Mouse (Mus musculus): ENCODE measurements around the gene Col25a1. TPM values are rescaled to one million over a fixed set of nuclear protein-coding genes. Genes with fewer than 3 reads are reported as not detected.

Col25a1 gene
- total RNA-seq (2021): under 1 TPM; 0.16 to 0.33 TPM

GRCm38 (mm10) chr3:130131201-130131600 lies at the start of gene Col25a1:
Gene Col25a1 (plus strand): TSS chr3:130131501.
- intact Hi-C loops (cut with DNase I): no loop called here
- DNase-seq: no peak

- DNase-seq: no peak
- intact Hi-C loops (cut with DNase I): no loop called here
These were observed 48.0 kb upstream of the Col25a1 start for GRCm38 (mm10) chr3:130083312-130083711.

DNA sequence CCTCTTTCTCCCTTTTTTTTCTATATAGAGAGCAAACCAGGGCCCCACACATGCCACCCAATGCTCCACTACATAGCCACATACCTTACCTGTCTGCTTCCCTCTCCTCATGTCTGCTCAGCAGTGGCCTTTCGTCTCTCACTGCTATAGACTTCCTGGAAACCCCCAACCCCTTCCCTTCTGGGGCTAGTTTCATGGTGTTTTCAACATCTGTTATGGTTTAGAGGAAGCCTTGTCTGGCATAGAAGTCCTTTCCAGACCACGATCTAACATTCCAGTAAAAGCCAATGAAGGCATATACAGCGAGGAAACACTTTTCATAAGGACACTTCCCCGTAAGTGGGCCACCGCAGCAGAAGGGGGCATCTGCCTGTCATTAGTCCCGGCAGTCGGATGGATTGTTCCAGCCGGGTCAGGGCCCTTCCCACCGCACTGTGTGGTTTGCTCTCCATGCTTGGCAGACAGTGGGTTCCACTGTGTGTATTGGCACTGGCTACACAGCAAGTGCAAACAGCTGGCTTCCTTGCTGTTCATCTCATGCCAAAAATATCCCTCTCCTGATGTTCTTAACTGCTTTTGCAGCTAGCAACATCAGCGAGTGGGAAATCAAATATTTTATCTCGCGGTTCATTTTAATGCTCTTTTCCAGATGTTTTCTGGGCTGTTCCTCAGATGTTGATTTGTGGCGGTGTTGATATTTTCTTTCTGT lies 44.8 kb upstream of the Col25a1 start:
- intact Hi-C loops (cut with DNase I): no loop called here
- DNase-seq: peak; percentile 22 to 24

DNA sequence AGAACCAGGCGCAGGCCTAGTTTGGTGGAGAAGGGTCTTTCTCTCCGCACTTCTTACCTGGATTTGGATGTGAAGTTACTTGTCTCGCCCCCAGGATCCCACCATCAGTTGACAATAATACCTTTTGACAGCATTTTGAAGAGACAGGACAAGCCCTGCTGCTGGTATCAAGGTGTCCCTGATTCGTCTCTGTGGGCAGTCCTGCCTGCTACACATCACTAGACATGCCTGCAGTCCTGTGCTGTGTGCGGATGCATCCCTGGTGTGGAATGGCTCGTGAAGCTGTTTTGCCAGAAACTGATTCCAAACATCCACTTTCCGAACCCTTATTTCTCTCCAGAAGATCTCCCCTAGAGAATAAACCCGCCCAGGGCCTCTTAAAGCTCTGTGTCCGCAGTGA lies 43.8 kb upstream of the Col25a1 start:
- DNase-seq: no peak
- intact Hi-C loops (cut with DNase I): no loop called here

DNA sequence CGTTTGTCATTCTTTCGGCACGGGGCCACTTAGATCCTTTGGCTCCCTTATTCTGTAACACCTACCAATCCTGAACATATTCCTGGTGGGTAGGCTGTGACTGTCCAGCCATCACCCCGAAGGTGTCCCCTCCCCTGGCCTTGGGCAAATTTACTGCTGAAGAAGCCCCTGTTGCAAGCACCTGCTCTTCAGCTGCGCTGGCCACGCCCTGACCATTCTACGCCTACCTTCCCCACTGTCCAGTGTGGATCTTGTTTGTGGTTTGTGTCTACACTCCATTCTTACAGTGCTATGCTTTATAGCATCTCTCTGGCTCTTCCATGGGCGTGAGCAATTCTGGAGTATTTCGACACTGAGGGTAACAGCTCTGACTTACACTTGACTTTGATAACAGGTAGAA lies 42.6 kb upstream of the Col25a1 start:
- no peak for DNase-seq
- intact Hi-C loops (cut with DNase I): no loop called here

- intact Hi-C loops (cut with DNase I): no loop called here
These were observed 40.8 kb upstream of the Col25a1 start for GRCm38 (mm10) chr3:130090460-130090859.

DNA sequence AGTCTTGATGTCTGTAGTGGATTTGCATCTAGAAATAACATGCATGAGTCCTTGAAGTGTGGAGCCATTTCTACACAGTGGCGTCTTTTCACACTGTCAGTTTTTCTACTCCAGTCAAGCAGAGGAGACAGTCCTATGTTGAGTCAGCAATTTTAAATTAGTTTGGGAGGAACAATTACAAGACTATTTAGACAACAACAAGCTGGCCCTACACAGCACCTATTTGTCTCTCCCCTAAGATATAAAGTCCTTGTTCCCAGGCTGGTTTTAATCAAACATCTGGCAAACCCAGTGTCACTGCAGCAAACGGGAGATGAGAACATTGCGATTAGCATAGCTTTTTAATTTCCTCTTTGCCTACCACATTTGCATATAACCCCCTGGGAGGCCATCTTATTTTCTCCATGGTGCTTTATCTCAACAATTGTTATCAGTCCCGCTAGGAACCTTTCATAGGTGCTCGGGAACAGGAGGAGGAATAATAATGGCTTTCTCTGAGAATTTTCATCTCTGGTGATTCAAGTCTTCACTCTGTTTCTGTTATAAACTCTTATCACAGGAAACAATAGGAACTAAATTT lies 37.1 kb upstream of the Col25a1 start:
- intact Hi-C loops (cut with DNase I): loop anchor here (2.0 kb wide), 2 partner anchors 481 to 597 kb away; no protein-coding TSS in a partner anchor
- DNase-seq: no peak

More at GRCm38 (mm10) chr3:130090460-130090859, 40.8 kb upstream of the Col25a1 start:
- no peak for DNase-seq

DNA sequence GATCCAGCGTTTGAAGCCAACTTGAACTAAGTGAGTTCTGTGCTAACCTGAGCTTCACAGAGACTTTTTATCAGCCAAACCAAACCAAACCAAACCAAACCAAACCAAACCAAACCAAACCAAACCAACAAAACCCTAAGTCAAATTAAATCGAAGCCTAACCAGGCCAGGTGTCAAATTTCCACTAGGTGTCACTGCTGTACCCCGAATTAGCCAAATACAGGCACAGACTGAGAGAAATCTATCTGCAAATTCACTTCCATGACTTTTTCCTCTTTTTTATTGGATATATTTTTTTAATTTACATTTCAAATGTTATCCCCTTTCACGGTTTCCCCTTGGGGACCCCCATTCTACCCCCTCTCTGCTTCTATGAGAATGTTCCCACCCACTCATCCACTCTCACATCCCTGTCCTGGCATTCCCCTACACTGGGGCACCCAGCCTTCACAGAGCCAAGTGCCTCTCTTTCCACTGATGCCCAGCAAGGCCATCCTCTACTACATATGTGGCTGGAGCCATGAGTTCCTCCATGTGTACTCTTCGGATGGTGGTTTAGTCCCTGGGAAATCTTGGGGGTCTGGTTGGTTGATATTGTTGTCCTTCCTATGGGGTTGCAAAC lies 36.0 kb upstream of the Col25a1 start:
- peak; percentile 37 to 41 for DNase-seq

DNA sequence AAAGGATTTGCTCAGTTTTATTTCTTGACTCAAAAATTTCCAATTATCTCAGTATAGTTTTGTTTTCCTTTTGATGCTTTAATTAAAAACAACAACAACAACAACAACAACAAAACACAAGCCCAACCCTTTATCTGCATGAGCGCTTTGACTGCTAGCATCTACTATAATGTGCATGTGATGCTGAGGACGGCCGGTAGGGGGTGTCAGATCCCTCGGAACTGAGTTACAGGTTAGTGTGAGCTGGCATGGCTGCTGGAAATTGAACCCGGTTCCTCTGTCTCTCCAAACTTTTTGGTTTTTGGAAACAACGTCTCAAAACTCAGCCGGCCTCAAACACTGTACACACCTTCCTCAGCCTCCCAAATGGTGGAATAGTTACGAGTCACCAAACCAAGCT lies 27.8 kb upstream of the Col25a1 start:
- intact Hi-C loops (cut with DNase I): no loop called here

More for the DNA sequence above, 36.0 kb upstream of the Col25a1 start:
- intact Hi-C loops (cut with DNase I): loop anchor here (2.0 to 5.0 kb wide), 3 partner anchors 82 to 596 kb away; no protein-coding TSS in a partner anchor

DNA sequence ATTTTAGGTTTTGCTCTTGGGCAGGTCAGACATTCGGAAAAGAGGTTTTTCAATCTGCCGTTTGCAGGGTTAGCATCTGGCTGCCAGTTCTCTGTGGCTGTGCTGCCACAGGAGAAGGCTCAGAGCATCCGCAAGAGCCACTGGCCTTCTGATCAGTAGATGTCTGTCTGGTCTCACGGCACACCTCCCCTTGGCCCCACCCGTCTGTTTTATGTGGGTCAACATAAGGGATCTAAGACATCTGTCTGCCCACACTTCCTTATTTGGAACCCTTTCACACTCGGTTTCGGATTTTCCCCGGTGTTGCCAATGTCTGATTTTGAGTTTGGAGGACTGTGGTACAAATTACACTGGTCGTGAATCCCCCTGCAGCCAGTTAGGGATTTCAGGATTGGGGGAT lies 26.8 kb upstream of the Col25a1 start:
- DNase-seq: no peak
- intact Hi-C loops (cut with DNase I): no loop called here

More for the DNA sequence above, 27.8 kb upstream of the Col25a1 start:
- DNase-seq: peak in 1 of 2 experiments; percentile 28

DNA sequence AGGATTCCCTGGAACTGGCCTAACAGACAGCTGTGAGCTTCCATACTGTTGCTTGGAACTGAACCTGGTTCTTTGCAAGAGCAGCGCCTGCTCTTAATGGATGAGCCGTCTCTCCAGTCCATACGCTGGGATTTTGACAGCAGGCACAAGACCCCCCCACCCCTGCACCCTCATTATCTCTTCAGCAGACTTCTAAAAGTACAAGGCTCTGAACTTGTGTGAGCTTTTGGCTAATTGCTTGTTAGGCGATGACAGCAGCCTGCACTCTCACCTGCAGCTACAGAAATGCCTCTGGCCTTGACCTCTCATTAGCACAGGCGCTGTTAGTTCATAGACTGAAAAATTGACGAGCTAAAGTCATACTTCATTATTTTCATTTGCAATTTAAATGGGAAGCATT lies 14.4 kb upstream of the Col25a1 start:
- no peak for DNase-seq
- intact Hi-C loops (cut with DNase I): no loop called here

DNA sequence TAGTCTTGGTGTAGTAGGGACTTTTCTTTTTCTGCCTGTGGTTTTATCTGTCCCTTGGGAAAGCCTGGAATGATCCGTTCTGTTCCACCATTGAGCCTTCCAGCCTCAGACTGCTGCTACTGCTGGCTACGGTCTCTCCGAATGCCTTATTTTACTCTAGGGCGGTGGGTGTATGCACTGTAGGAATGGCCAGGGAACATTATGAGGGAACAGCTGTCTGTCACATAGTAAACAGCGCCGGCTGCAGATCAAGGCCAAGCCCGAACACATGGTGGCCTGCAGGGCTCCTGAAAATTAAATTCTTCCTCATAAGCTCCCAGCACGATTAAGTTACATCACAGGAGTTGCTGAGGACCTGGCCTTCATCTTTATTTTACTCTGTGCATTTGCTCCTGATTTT lies 3.5 kb upstream of the Col25a1 start:
- intact Hi-C loops (cut with DNase I): no loop called here

DNA sequence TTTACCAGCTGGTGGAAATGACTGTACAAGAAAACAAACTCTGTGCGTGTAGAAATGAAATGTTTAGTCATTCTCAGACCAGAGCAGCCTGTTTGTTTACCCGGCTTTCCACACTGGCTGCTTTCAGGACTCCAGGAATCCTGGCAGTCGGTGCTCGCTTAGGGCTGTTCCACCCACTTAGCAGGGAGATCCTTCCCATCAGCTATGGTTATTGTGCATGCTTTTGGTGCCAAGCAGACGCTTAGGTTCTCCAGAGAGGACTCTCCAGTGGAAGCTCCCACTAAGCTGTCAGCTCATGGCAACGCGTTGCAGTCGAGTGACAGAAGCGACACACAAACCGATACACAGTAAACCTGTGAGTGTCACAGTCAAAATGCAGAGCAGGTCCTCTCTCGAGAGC lies 2.7 kb upstream of the Col25a1 start:
- no peak for DNase-seq
- intact Hi-C loops (cut with DNase I): no loop called here

More for the DNA sequence above, 3.5 kb upstream of the Col25a1 start:
- no peak for DNase-seq

- no peak for DNase-seq
- intact Hi-C loops (cut with DNase I): no loop called here
These were observed 1.6 kb upstream of the Col25a1 start for GRCm38 (mm10) chr3:130129635-130130206.

GRCm38 (mm10) chr3:130137204-130137603 lies 5.9 kb downstream of the Col25a1 start:
- no peak for DNase-seq
- intact Hi-C loops (cut with DNase I): no loop called here

- intact Hi-C loops (cut with DNase I): no loop called here
- DNase-seq: no peak
These were observed 6.3 kb downstream of the Col25a1 start for GRCm38 (mm10) chr3:130137640-130138039.

GRCm38 (mm10) chr3:130145874-130146273 lies 14.6 kb downstream of the Col25a1 start:
- intact Hi-C loops (cut with DNase I): no loop called here
- no peak for DNase-seq

GRCm38 (mm10) chr3:130147827-130148226 lies 16.5 kb downstream of the Col25a1 start:
- DNase-seq: no peak
- intact Hi-C loops (cut with DNase I): no loop called here

GRCm38 (mm10) chr3:130149180-130149579 lies 17.9 kb downstream of the Col25a1 start:
- intact Hi-C loops (cut with DNase I): no loop called here

DNA sequence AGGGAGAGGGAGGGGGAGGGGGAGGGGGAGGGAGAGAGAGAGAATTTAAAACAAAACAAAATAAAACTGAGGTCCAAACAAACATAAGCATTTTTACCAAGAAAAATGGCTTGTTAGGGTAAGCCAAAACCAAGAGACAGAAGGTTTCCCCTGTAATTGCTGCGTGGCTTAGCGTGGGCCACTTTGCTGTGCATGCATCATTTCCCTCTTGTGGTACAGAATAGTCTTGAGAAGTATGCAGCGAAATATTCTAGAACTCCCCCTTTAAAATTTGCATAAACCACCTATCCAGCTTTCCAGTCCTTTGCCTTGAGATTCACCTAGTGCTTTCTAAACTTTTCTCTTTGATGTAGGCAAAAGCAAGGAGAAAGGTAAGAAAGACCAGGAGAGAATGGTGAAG lies 21.8 kb downstream of the Col25a1 start:
- intact Hi-C loops (cut with DNase I): no loop called here
- DNase-seq: no peak

More at GRCm38 (mm10) chr3:130149180-130149579, 17.9 kb downstream of the Col25a1 start:
- DNase-seq: no peak

- intact Hi-C loops (cut with DNase I): no loop called here
- no peak for DNase-seq
These were observed 26.2 kb downstream of the Col25a1 start for GRCm38 (mm10) chr3:130157551-130157950.
